Mouse (Mus musculus): ENCODE measurements at regions not wholly inside any gene's neighbourhood (a gene's known extent, or its start where the extent isn't known, plus 50 kb on each side); places are given as distances from the start of the nearest gene placed in this dataset.

- DNase-seq (ENCODE audit: low spot score) = no peak
These were observed 201.8 kb downstream of the Cbln1 start for GRCm38 (mm10) chr8:87270525-87271187.

- no peak for DNase-seq (ENCODE audit: low spot score)
These were observed 204.2 kb downstream of the Cbln1 start for GRCm38 (mm10) chr8:87268159-87268558.

- no peak for DNase-seq (ENCODE audit: low spot score)
These were observed 207.4 kb downstream of the Cbln1 start for GRCm38 (mm10) chr8:87264999-87265398.

- no peak for DNase-seq (ENCODE audit: low spot score)
These were observed 212.1 kb downstream of the Cbln1 start for GRCm38 (mm10) chr8:87260305-87260704.

GRCm38 (mm10) chr8:87242681-87243080 lies 229.7 kb downstream of the Cbln1 start:
- DNase-seq (ENCODE audit: low spot score) = no peak

DNA sequence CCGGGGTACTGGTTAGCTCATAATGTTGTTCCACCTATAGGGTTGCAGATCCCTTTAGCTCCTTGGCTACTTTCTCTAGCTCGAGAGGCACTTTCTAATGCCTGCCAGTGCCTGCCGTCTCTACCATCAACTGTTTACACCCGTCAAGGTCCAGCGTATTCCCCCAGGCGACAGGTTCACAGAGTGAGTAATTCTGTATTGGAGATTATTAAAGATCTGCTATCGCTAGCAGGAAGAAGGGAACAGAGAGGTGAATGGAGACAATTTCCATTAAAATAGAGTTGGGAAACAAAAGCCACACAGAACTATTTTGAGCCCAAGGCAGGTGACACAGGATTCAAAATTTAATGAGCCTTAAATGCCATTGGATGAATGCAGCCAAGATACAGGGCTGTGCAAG lies 235.2 kb downstream of the Cbln1 start:
- DNase-seq (ENCODE audit: low spot score) = no peak

GRCm38 (mm10) chr8:87236438-87236837 lies 236.0 kb downstream of the Cbln1 start:
- no peak for DNase-seq (ENCODE audit: low spot score)

- no peak for DNase-seq (ENCODE audit: low spot score)
These were observed 236.9 kb downstream of the Cbln1 start for GRCm38 (mm10) chr8:87235341-87236075.

DNA sequence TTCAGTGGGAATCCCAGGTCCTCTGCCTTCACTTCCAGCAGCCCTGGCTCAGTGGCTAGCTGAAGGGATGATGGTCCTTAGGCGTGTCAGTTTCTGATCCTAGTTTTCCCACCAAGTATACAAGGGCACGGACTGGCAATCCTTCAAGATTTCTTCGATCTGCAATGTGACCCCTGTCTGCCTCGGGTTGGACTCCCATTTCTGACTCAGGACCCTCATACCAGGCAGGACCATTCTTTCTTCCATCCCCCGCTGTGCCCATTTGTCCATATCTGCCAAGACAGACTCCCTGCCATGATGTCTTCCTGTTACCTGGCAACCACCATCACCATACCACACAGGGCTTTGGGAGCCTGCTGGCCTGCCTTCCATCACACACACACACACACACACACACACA lies 238.1 kb downstream of the Cbln1 start:
- DNase-seq (ENCODE audit: low spot score) = no peak

- no peak for DNase-seq (ENCODE audit: low spot score)
These were observed 238.5 kb downstream of the Cbln1 start for GRCm38 (mm10) chr8:87233805-87234331.

DNA sequence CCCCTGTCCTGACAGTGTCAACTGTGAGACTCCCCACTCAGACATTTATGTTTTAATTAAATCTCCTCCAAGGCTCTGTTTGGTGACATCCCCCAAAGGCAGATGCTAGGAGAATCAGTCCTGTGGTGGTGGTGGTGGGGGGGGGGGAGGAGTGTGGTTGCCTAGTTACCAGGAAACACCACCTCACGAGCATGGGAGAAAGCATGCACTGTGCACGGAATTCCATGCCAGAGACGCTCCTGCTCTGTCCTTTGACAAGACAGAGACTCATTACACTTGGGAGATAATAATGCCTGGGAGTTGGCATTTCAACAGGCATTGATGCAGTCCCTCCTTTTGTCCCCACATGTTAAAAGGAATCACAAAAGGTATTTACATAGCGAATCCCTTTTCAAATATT lies 240.6 kb downstream of the Cbln1 start:
- no peak for DNase-seq (ENCODE audit: low spot score)

DNA sequence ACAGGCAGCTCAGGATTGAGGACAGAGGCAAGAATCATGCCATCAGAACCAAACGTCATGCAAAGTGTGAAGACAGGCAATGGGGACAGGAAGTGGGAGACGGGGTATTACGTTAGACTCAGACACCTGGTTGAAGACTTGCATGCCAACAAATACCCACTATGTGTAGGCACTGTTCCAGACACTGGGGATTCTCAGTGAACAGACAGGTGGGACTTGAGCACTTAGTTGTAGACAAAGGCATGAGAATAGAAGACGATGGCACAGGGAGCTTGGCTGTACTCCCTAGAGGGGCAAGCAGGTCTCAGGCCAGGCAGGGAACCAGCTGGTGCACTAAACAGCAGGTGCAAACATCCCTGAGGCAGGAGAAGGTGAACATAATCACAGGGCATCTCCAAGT lies 242.3 kb downstream of the Cbln1 start:
- DNase-seq (ENCODE audit: low spot score) = no peak

DNA sequence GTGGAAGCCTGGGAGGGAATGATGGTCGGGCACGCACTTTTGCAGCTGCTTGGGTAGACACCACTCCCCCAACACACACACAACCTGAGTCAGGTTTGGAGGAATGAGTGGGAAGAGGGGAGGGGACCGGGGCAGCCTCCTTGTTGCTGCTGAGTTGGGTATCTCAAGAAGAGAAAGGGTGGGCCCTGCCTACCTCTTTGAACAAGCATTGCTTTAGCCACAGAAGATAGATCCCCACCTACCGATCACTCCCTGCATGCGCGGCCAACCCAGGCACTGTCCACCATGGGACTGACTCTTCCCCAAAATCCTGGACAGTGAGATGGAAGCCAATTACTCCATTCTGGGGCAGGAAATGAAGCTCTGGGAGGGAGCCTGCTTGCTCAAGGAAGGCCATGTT lies 243.2 kb downstream of the Cbln1 start:
- no peak for DNase-seq (ENCODE audit: low spot score)

DNA sequence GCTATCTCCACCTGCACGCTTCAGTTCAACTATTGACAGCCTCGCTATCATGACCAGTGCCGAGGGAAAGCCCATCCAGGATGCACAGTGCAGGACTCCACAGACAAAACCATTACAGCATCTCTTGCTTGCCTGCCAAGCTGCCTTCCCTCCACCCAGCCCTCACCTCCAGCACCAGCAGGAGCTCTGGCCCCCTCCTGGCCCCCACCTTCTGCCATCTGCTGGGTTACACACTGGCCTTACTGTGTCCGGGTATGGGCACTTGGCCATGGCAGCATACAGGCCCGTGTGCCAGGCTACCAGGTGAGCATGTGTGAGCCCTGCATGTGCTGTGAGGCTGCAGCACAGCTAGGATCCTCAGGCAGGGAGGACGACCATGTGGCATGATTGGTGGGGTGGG lies 243.6 kb downstream of the Cbln1 start:
- no peak for DNase-seq (ENCODE audit: low spot score)

GRCm38 (mm10) chr8:87225504-87226425 lies 246.6 kb downstream of the Cbln1 start:
- no peak for DNase-seq (ENCODE audit: low spot score)

GRCm38 (mm10) chr8:87220581-87220980 lies 251.8 kb downstream of the Cbln1 start:
- no peak for DNase-seq (ENCODE audit: low spot score)

DNA sequence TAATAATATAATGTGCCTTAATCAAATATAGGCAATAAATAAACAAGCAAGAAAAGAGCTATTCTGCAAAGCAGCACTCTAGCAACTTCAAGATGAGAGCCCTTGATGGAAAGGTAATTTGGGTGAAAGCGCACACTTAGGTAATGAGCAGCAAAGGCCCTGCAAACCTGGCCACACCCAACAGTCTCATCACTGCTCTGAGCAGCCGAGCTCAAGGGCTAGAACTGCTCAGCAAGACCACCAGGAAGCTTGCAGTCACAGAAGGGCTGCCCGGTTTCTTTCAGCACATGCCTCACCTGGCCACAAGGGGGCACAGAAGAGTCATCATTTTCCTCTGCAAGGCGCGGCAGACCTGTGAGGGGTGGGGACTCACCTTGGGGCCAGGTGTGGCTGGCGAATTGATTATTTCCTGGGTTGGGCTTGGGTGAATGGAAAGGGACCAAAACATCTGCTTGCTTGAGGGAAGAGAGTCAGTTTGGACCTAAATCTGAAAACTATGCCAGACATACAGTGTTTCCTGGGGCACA lies 253.4 kb downstream of the Cbln1 start:
- DNase-seq (ENCODE audit: low spot score) = peak; percentile 10

GRCm38 (mm10) chr8:87214962-87215361 lies 257.4 kb downstream of the Cbln1 start:
- DNase-seq (ENCODE audit: low spot score) = no peak

DNA sequence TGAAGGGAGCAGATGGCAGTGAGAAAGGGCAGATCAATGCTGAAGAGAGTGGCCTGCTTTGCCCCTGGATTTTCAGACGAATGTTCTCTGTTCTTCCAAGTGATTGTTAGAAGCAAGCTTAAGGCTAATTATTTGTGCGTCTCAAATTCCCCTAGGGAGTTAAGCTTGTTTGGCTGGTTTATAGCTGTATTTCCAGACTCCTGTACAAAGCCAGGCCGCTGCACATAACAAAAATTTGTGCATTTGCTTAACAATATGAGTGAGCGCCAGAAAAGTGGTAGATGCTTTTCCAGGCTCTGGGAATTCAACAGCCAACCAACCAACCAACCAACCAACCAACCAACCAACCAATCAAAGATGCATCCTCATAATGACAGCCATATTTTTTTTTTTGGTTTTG lies 261.9 kb downstream of the Cbln1 start:
- no peak for DNase-seq (ENCODE audit: low spot score)

- DNase-seq (ENCODE audit: low spot score) = no peak
These were observed 263.1 kb downstream of the Cbln1 start for GRCm38 (mm10) chr8:87209295-87209694.

DNA sequence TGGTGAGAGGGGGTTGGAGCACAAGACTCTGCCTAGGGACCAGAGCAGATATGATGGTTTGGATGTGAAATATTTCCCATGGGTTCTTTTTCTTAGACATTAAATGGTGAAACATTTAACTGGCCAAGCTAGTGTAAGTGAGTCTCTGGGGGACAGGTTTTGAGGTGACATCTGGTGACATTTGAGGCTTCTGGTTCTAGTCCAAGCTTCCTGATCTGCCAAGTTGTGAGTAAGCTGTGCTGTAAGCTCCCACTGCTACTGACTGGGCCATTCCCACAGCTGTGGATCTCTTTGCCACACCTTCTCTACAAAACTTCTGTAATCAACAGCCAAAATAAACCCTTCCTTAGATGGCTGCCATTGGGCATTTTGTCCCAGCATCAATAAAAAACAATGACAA lies 264.4 kb downstream of the Cbln1 start:
- no peak for DNase-seq (ENCODE audit: low spot score)

GRCm38 (mm10) chr8:87202639-87203160 lies 269.7 kb downstream of the Cbln1 start:
- no peak for DNase-seq (ENCODE audit: low spot score)

Data from testis, postnatal 14 days (tissue).